Mouse (Mus musculus) limb, embryonic 11.5 days (tissue): ENCODE measurements around the gene Kif12. TPM values are rescaled to one million over a fixed set of nuclear protein-coding genes. Genes with fewer than 3 reads are reported as not detected.

Experiments used
- ATAC-seq: fragments of 200-750 bp; cut with Nextera tagmentation; 2 replicates; pipeline ENCODE4 v1.8.0; 2017; ENCODE audit warnings: low read depth; ENCODE audit not compliant: insufficient number of reproducible peaks, low FRiP score, low TSS enrichment
- DNase-seq: peaks from one replicate; pipeline ENCODE4 v3.0.0-alpha.2; 2015; ENCODE audit warnings: low spot score
- H3K27ac ChIP-seq: fragments of 300-500 bp; sonication (generic); replicated peaks from 2 replicates; pipeline ENCODE4 v1.5.1; 2014; ENCODE audit warnings: low read depth, mild to moderate bottlenecking, low read length
- H3K27me3 ChIP-seq: fragments of 300-500 bp; sonication (generic); 2 replicates; pipeline ENCODE4 v1.6.1; 2014; ENCODE audit warnings: mild to moderate bottlenecking, low read length, mixed read lengths; ENCODE audit not compliant: control insufficient read depth, insufficient read depth
- H3K36me3 ChIP-seq: fragments of 300-500 bp; sonication (generic); 2 replicates; pipeline ENCODE4 v1.6.1; 2014; ENCODE audit warnings: mild to moderate bottlenecking, low read length, moderate library complexity, mixed read lengths; ENCODE audit not compliant: control insufficient read depth, insufficient read depth
- H3K4me1 ChIP-seq: fragments of 300-500 bp; sonication (generic); 2 replicates; pipeline ENCODE4 v1.6.1; 2014; ENCODE audit warnings: low read length, mixed read lengths; ENCODE audit not compliant: control insufficient read depth, insufficient read depth
- H3K4me2 ChIP-seq: fragments of 300-500 bp; sonication (generic); 2 replicates; pipeline ENCODE4 v1.6.1; 2014; ENCODE audit warnings: low read depth, mild to moderate bottlenecking, moderate library complexity; ENCODE audit not compliant: severe bottlenecking
- H3K4me3 ChIP-seq: fragments of 300-500 bp; sonication (generic); 2 replicates; pipeline ENCODE4 v1.5.1; 2014; ENCODE audit warnings: low read depth, low read length
- H3K9ac ChIP-seq: fragments of 300-500 bp; sonication (generic); 2 replicates; pipeline ENCODE4 v1.6.1; 2014; ENCODE audit warnings: mild to moderate bottlenecking, low read length
- H3K9me3 ChIP-seq: fragments of 300-500 bp; sonication (generic); 2 replicates; pipeline ENCODE4 v1.6.1; 2016; ENCODE audit warnings: low read length; ENCODE audit not compliant: control insufficient read depth
- WGBS: fragments of 180-500 bp; shearing (Covaris S2); extraction: QIAGEN DNeasy Blood & Tissue Kit; methylation state at CpG from one replicate; pipeline ENCODE4 v1.1.7; 2014; 5-methylcytosine and 5-hydroxymethylcytosine counted together
- polyA plus RNA-seq: library from polyadenylated mRNA; unstranded; fragments of >200 nt; fragmentation: Nextera tagmentation; extraction: Ambion mirVana; gene quantifications from 2 replicates; pipeline ENCODE4 v1.2.1, GENCODE M21; 2014

Kif12 gene
- polyA plus RNA-seq, 1 experiment from 2014 or later: not detected

DNA sequence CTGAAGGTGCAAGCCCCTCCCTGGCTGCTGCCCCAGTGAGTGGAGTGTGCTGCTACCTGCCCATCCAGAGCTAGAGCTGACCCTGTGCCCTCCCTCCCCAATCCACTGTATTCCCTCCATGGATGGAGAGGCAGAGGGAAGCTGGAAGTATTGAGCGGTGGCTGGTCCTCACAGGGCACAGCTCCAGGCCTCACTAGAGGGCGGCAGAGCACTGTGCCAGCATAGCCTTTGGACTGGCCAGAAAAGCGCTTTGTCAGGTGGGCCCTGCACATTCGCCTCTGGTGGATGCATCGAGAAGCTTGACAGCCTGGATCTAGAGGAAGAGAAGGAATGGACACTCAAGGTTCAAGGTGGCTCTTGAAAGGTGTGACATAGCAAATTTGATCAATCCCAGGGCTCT lies 9.6 kb upstream of the Kif12 start:
- 10% methylated on average over 5 of the region's 5 CpGs for WGBS
- no peak overlapping the region for H3K4me3 ChIP-seq

DNA sequence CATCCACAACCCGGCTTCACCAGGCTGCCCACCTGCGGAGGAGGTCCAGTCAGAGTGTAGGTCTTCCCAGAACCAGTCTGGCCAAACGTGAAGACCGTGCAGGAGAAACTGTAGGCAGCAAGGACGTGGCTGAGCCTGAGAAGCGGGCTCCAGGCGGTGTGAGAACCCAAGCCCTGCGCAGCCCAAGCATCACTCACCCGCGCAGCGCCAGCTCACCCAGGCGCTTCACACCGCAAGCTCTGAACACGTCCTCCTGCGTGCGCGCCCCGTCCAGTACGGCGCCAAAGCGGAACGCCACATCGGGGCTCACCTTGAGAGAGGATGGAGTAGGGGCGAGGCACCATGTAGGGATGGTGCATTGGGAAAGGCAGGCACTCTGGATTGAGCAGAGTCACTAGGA lies 809 bp downstream of the Kif12 start:
- no peaks in the 10 kb centered on the region for H3K9me3 ChIP-seq
- no peak overlapping the region for H3K4me3 ChIP-seq
- H3K9ac ChIP-seq: no peak overlapping the region
- no peak overlapping the region for H3K4me2 ChIP-seq
- H3K36me3 ChIP-seq: no peaks in the 10 kb centered on the region
- ATAC-seq (no peak), DNase-seq (no peak)
- peaks cover 16% of the 10 kb centered on the region; the same call in 1 of the 2 replicates for H3K27me3 ChIP-seq
- WGBS: 44% methylated on average over 24 of the region's 24 CpGs
- no peak overlapping the region for H3K27ac ChIP-seq
- no peaks in the 10 kb centered on the region for H3K4me1 ChIP-seq

More for the DNA sequence above, 9.6 kb upstream of the Kif12 start:
- peak; percentile 82 for DNase-seq
- Histone ChIP-seq H3K27ac (no peak overlapping the region), H3K27me3 (no peaks in the 10 kb centered on the region), H3K9me3 (no peaks in the 10 kb centered on the region), H3K9ac (no peak overlapping the region), H3K4me2 (no peak overlapping the region), H3K36me3 (no peaks in the 10 kb centered on the region), H3K4me1 (no peaks in the 10 kb centered on the region)
- peak; percentile 79; the same call in 1 of the 2 replicates for ATAC-seq

DNA sequence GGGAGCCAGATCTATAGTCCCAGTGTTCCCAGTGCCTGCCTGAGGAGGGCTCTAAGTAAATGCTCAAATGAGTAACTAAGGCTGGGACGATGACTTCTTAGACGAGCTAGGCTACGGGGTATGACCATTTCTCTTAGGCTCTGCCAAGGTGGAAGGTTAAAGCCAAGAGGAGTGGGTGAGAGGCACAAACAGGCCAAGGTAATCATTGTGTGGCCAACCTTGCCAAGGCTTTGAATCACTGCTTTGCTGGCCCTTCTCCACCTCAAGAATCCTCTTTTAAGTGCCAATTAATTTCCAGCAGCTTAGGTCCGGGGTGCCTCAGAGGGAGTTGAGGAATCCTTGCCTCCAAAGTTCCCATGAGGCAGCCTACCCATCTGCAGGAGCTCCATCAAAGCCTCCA lies 1.9 kb downstream of the Kif12 start:
- H3K4me1 ChIP-seq: no peaks in the 10 kb centered on the region
- H3K27me3 ChIP-seq: peaks cover 18% of the 10 kb centered on the region; the same call in 1 of the 2 replicates
- H3K4me3 ChIP-seq: no peak overlapping the region
- H3K4me2 ChIP-seq: no peak overlapping the region
- 91% methylated on average over 4 of the region's 4 CpGs for WGBS
- ATAC-seq (no peak), DNase-seq (no peak)
- no peaks in the 10 kb centered on the region for H3K9me3 ChIP-seq
- no peaks in the 10 kb centered on the region for H3K36me3 ChIP-seq
- no peak overlapping the region for H3K27ac ChIP-seq
- H3K9ac ChIP-seq: no peak overlapping the region

DNA sequence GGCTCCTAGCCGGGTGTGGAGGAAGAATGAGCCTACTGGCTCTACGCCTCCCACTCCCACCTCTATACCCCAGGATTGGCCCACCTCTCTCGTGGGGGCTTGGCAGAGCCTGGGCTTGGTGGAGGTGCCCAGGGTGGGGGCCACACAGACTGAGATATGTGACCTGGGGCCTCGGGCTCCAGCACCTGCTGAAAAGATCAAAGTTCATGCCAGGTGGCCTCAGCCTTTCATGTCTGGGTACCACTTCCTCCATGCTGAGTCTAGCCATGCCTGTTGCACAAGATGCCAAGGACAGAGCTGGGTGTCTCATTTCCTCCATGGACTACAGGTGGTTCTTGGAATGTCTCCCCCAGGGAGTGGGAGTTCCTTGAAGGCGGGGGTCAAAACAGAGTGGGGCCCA lies 5.6 kb downstream of the Kif12 start:
- H3K9ac ChIP-seq: no peak overlapping the region
- H3K27me3 ChIP-seq: peaks cover 7% of the 10 kb centered on the region; the same call in 1 of the 2 replicates
- H3K27ac ChIP-seq: no peak overlapping the region
- no peaks in the 10 kb centered on the region for H3K36me3 ChIP-seq
- 76% methylated on average over 5 of the region's 5 CpGs for WGBS
- H3K9me3 ChIP-seq: no peaks in the 10 kb centered on the region
- ATAC-seq (no peak), DNase-seq (no peak)
- no peak overlapping the region for H3K4me2 ChIP-seq
- no peak overlapping the region for H3K4me3 ChIP-seq
- no peaks in the 10 kb centered on the region for H3K4me1 ChIP-seq

DNA sequence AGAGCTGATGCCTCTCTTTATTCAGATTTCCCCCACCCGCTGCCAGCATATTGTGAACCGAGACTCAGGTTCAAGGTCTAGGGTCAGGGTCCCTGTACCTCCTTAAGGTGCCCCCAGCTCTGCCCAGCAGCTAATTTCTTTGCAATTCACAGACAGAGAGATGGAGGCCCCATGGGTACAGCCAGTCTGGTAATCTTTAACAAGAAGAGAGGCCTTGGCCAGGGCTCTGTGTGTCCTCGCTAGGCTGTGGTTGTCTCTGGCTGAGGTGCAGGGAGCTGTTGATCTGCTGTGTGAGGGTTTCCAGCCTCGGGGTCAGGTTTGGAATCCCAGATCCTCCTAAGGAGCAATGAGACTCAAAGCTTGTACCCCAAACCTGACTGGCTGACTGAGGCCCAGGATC lies 6.3 kb downstream of the Kif12 start:
- 88% methylated on average over 4 of the region's 4 CpGs for WGBS
- Histone ChIP-seq H3K4me1 (no peaks in the 10 kb centered on the region), H3K27ac (no peak overlapping the region), H3K4me3 (no peak overlapping the region), H3K9ac (no peak overlapping the region), H3K27me3 (0 out of 2 replicates have a peak, but pooled peaks cover 2% of the 10 kb centered on the region), H3K9me3 (no peaks in the 10 kb centered on the region), H3K36me3 (no peaks in the 10 kb centered on the region), H3K4me2 (no peak overlapping the region)
- ATAC-seq (no peak), DNase-seq (no peak)

DNA sequence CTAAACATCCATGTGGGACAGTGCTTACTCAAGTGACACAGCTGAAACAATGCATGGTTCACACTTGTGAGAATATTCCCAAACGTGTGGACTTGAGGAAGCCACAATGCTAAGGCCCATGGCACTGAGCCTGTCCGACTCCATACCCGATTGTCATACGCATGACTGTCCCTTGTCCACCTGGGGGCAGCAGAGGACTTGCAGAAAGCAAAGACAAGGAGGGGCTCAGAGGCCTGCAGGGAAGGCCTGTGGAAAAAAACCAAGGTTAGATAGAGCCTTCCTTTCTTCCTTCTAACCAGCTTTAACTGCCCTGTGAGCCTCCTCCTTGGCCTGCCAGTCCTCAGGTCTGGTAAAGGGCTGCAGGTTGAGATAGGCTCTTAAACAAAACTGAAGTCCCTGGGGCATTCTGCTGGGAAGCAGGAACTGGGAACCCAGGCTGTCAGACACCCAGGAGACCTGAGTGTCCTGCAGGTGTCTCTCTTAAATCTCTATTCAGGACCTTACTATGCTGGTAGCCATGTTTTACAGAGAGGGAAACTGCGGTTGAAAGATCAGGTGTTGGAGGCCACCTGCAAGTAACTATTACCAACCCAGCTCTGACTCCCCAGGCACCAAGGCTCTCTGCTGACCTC lies 12.9 kb downstream of the Kif12 start:
- Histone ChIP-seq H3K9ac (no peak overlapping the region), H3K27me3 (no peaks in the 10 kb centered on the region), H3K27ac (no peak overlapping the region), H3K4me1 (no peaks in the 10 kb centered on the region), H3K36me3 (no peaks in the 10 kb centered on the region), H3K4me2 (no peak overlapping the region), H3K9me3 (no peaks in the 10 kb centered on the region), H3K4me3 (no peak overlapping the region)
- peak; percentile 91 for DNase-seq
- ATAC-seq: peak; percentile 88
- WGBS: 13% methylated on average over 5 of the region's 5 CpGs

DNA sequence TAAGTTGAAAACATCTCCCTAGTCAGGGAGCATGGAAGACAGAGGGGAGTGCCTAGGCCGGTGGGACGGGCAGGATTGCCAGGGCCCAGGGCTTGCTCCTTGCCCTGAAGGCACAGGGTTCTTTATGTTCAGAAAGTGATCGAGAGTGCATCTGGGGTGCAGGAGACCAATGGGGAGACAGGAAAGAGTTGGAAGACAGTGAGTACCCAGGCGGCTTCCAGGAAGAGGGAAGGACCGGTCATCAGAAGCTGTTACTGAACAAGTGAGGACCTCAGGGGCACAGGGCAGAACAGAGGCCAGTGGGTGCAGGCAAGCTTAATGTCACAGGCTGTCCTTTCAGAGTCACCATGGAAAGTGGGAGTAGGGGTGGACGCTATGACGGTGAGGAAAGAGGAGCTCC lies 13.7 kb downstream of the Kif12 start:
- H3K4me1 ChIP-seq: no peaks in the 10 kb centered on the region
- WGBS: 90% methylated on average over 7 of the region's 7 CpGs
- H3K4me3 ChIP-seq: no peak overlapping the region
- no peak for ATAC-seq
- H3K27ac ChIP-seq: no peak overlapping the region
- H3K9ac ChIP-seq: no peak overlapping the region
- H3K36me3 ChIP-seq: no peaks in the 10 kb centered on the region
- no peaks in the 10 kb centered on the region for H3K9me3 ChIP-seq
- H3K4me2 ChIP-seq: no peak overlapping the region
- no peaks in the 10 kb centered on the region for H3K27me3 ChIP-seq
- no peak for DNase-seq

DNA sequence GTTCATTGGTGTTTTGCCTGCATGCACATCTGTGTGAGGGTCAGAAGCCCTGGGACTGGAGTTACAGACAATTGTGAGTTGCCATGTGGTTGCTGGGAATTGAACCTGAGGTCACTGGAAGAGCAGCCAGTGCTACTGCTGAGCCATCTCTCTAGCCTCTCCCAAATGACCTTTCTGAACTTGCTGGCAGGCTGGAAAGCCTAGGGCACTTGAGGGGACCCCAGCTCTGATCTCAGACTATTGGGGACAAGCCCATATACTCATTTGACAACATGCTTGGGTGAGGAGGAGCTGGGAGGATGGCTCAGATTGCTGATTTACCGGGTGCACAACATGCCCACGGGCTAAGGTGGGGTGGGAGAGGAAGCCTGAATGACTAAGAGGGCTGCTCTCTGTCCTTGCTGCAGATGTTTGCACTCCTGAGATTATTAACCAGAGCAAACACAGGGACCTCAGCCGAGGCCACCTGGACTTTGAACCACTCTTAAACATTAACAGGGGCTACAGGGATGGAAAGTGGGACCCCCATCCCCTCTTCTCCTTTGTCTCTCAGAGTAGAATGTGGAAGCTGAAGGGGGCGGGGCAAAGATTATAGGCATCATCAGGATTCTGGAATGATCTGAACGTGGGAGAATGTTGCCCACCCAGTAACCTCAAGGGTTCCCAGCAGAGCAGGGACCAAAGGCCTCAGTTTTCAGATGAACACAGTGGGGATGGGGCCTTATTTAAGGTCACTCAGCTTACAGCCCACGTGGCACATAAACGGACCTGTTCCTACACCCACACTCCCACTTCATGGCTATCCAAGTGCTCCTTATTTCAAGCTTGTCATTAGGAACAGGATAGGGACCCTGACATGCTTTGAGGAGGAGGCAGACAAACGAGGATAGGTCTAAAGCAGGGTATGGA lies 15.0 kb downstream of the Kif12 start:
- H3K36me3 ChIP-seq: no peaks in the 10 kb centered on the region
- no peak for ATAC-seq
- 67% methylated on average over 8 of the region's 8 CpGs for WGBS

More for the DNA sequence above, 15.0 kb downstream of the Kif12 start:
- H3K27ac ChIP-seq: no peak overlapping the region
- H3K4me2 ChIP-seq: no peak overlapping the region
- no peak for DNase-seq
- H3K27me3 ChIP-seq: no peaks in the 10 kb centered on the region
- no peak overlapping the region for H3K4me3 ChIP-seq
- no peaks in the 10 kb centered on the region for H3K9me3 ChIP-seq
- no peaks in the 10 kb centered on the region for H3K4me1 ChIP-seq
- H3K9ac ChIP-seq: no peak overlapping the region
